Mouse (Mus musculus) CH12.LX (cell line): ENCODE results near the gene Rnf214. TPM values are rescaled to one million over a fixed set of nuclear protein-coding genes. Genes with fewer than 3 reads are reported as not detected.

Experiments used
- DNase-seq: peaks from one replicate; pipeline ENCODE4 v3.0.0-alpha.2; 2013; ENCODE audit errors: extremely low read depth
- H3K27ac ChIP-seq: 2 replicates; pipeline ENCODE4 v1.5.1; 2012; ENCODE audit warnings: low read depth, mild to moderate bottlenecking, control low read depth, moderate library complexity; ENCODE audit not compliant: insufficient read depth
- H3K27me3 ChIP-seq: replicated peaks from 2 replicates; pipeline ENCODE3; 2012; ENCODE audit warnings: inconsistent platforms
- H3K36me3 ChIP-seq, 2 experiments: replicated peaks in 1 of 2; 2 replicates each; pipeline versions ENCODE3 to v1.6.1; 2012; ENCODE audit warnings: inconsistent platforms in 1 of 2, low read length in 1 of 2, mild to moderate bottlenecking in 1 of 2, mixed read lengths in 1 of 2, moderate library complexity in 1 of 2; ENCODE audit not compliant: control insufficient read depth in 1 of 2, insufficient read depth in 1 of 2
- H3K4me1 ChIP-seq, 2 experiments: 2 replicates each; pipeline ENCODE4 v1.6.1; 2012; ENCODE audit warnings: inconsistent platforms in 1 of 2, moderate library complexity in 1 of 2; ENCODE audit not compliant: insufficient read depth in 2 of 2, control insufficient read depth in 1 of 2
- H3K4me2 ChIP-seq: 2 replicates; pipeline ENCODE4 v1.6.1; 2012; ENCODE audit warnings: low read depth, mild to moderate bottlenecking, control low read depth; ENCODE audit not compliant: poor library complexity, insufficient read depth, severe bottlenecking
- H3K4me3 ChIP-seq, 3 experiments: fragments of 150-350 bp in 1 of 3; sonication (generic) in 1 of 3; replicated peaks in 1 of 3; 2 replicates each; pipeline versions ENCODE3 to v1.5.1; 2011 to 2012; ENCODE audit warnings: low read depth in 2 of 3, low read length in 2 of 3, mild to moderate bottlenecking in 2 of 3, moderate library complexity in 2 of 3, control low read depth in 1 of 3, improper control_type of control experiment in 1 of 3, inconsistent platforms in 1 of 3, mixed read lengths in 1 of 3; ENCODE audit not compliant: poor library complexity in 1 of 3
- H3K79me2 ChIP-seq: replicated peaks from 2 replicates; pipeline ENCODE4 v1.6.1; 2012; ENCODE audit warnings: mild to moderate bottlenecking, moderate library complexity; ENCODE audit not compliant: control insufficient read depth, poor library complexity, insufficient read depth, severe bottlenecking; ENCODE audit errors: extremely low read depth
- H3K9ac ChIP-seq: 2 replicates; pipeline ENCODE4 v1.6.1; 2012; ENCODE audit warnings: low read depth, mild to moderate bottlenecking, control low read depth, moderate library complexity; ENCODE audit not compliant: insufficient read depth
- H3K9me3 ChIP-seq: replicated peaks from 2 replicates; pipeline ENCODE3; 2012; ENCODE audit warnings: low read length, inconsistent platforms, mixed read lengths
- BHLHE40 ChIP-seq: IDR thresholded peaks from 2 replicates; pipeline ENCODE4 v1.6.1; 2011; ENCODE audit warnings: mild to moderate bottlenecking, low read depth, low read length, improper control_type of control experiment
- CHD2 ChIP-seq: IDR thresholded peaks from 2 replicates; pipeline ENCODE4 v1.6.1; 2011; ENCODE audit warnings: low read length, improper control_type of control experiment
- CTCF ChIP-seq, 2 experiments: IDR thresholded peaks in 1 of 2; conservative IDR thresholded peaks in 1 of 2; 2 replicates each; pipeline ENCODE4 v1.5.1; 2011 to 2012; ENCODE audit warnings: low read depth in 2 of 2, low read length in 2 of 2, improper control_type of control experiment in 1 of 2, inconsistent platforms in 1 of 2, mild to moderate bottlenecking in 1 of 2, moderate library complexity in 1 of 2
- ELF1 ChIP-seq: IDR thresholded peaks from 2 replicates; pipeline ENCODE4 v1.6.1; 2014; ENCODE audit warnings: low read depth, mild to moderate bottlenecking, inconsistent platforms, low read length, improper control_type of control experiment
- ETS1 ChIP-seq: conservative IDR thresholded peaks from 2 replicates; pipeline ENCODE4 v1.6.1; 2012; ENCODE audit warnings: low read depth, mild to moderate bottlenecking, inconsistent platforms, low read length, improper control_type of control experiment, moderate library complexity
- GABPA ChIP-seq: IDR thresholded peaks from 2 replicates; pipeline ENCODE4 v1.6.1; 2012; ENCODE audit warnings: low read depth, low read length, improper control_type of control experiment, inconsistent platforms; ENCODE audit not compliant: insufficient replicate concordance
- JUN ChIP-seq: IDR thresholded peaks from 2 replicates; pipeline ENCODE4 v1.6.1; 2011; ENCODE audit warnings: low read depth, mild to moderate bottlenecking, low read length, improper control_type of control experiment, moderate library complexity; ENCODE audit not compliant: insufficient read depth
- MAX ChIP-seq: IDR thresholded peaks from 2 replicates; pipeline ENCODE4 v1.6.1; 2011; ENCODE audit warnings: low read length, improper control_type of control experiment
- MAZ ChIP-seq: IDR thresholded peaks from 2 replicates; pipeline ENCODE4 v1.6.1; 2012; ENCODE audit warnings: low read depth, mild to moderate bottlenecking, inconsistent platforms, low read length, improper control_type of control experiment, moderate library complexity
- MEF2A ChIP-seq: IDR thresholded peaks from 2 replicates; pipeline ENCODE4 v1.6.1; 2014; ENCODE audit warnings: low read depth, mild to moderate bottlenecking, inconsistent platforms, low read length, improper control_type of control experiment, borderline replicate concordance
- MYC ChIP-seq: IDR thresholded peaks from 2 replicates; pipeline ENCODE4 v1.6.1; 2011; ENCODE audit warnings: low read depth, mild to moderate bottlenecking, improper control_type of control experiment, low read length
- POLR2AphosphoS2 ChIP-seq: IDR thresholded peaks from 2 replicates; pipeline ENCODE4 v1.6.1; 2011; ENCODE audit warnings: low read depth, low read length, improper control_type of control experiment
- RAD21 ChIP-seq: IDR thresholded peaks from 2 replicates; pipeline ENCODE4 v1.6.1; 2011; ENCODE audit warnings: low read depth, mild to moderate bottlenecking, low read length, improper control_type of control experiment, moderate library complexity
- TBP ChIP-seq: conservative IDR thresholded peaks from 2 replicates; pipeline ENCODE4 v1.6.1; 2011; ENCODE audit warnings: low read depth, low read length, improper control_type of control experiment
- TCF12 ChIP-seq: IDR thresholded peaks from 2 replicates; pipeline ENCODE4 v1.6.1; 2014; ENCODE audit warnings: low read depth, mild to moderate bottlenecking, inconsistent platforms, low read length, improper control_type of control experiment
- USF2 ChIP-seq: conservative IDR thresholded peaks from 2 replicates; pipeline ENCODE4 v1.6.1; 2011; ENCODE audit warnings: low read depth, low read length, improper control_type of control experiment
- ZC3H11A ChIP-seq: IDR thresholded peaks from 2 replicates; pipeline ENCODE4 v1.6.1; 2012; ENCODE audit warnings: low read depth, mild to moderate bottlenecking, inconsistent platforms, low read length, improper control_type of control experiment
- ZKSCAN1 ChIP-seq: IDR thresholded peaks from 2 replicates; pipeline ENCODE4 v1.6.1; 2012; ENCODE audit warnings: low read depth, inconsistent platforms, low read length, improper control_type of control experiment, borderline replicate concordance
- ZMIZ1 ChIP-seq: IDR thresholded peaks from 2 replicates; pipeline ENCODE4 v1.6.1; 2012; ENCODE audit warnings: low read depth, mild to moderate bottlenecking, inconsistent platforms, low read length, improper control_type of control experiment
- ZNF384 ChIP-seq: IDR thresholded peaks from 2 replicates; pipeline ENCODE4 v1.6.1; 2012; ENCODE audit warnings: low read depth, low read length, improper control_type of control experiment, inconsistent platforms
- dilution Hi-C: fragments of 300-500 bp; cut with MboI; formaldehyde crosslinking; loops from 2 replicates; pipeline ENCODE4 v1.14.3; 2020; ENCODE audit warnings: low sequenced_read_pairs; ENCODE audit not compliant: extremely low pct_unique_long_range_greater_than_20kb, extremely low pct_ligation_motif_present
- in situ Hi-C: fragments of 300-500 bp; cut with MboI; formaldehyde crosslinking; loops from 3 replicates; pipeline ENCODE4 v1.14.3; 2019; ENCODE audit warnings: low sequenced_read_pairs, low pct_ligation_motif_present, low pct_unique_long_range_greater_than_20kb, mixed read lengths
- polyA plus RNA-seq: library from polyadenylated mRNA; unstranded; fragments of >175 nt; gene quantifications from 2 replicates; pipeline ENCODE4 v1.2.1, GENCODE M21; 2012; ENCODE audit warnings: low read depth; ENCODE audit not compliant: insufficient read length
- total RNA-seq, 2 experiments: library from RNA; depleted of rRNA; stranded (reverse); fragments of 300-350 nt in 1 of 2; fragments of >200 nt in 1 of 2; gene quantifications; 2 replicates each; pipeline ENCODE4 v1.2.3; 2012 to 2014

The Rnf214 gene
- total and polyA plus RNA-seq, 3 experiments = 4.4 to 16.1 (median 9.4) TPM

DNA sequence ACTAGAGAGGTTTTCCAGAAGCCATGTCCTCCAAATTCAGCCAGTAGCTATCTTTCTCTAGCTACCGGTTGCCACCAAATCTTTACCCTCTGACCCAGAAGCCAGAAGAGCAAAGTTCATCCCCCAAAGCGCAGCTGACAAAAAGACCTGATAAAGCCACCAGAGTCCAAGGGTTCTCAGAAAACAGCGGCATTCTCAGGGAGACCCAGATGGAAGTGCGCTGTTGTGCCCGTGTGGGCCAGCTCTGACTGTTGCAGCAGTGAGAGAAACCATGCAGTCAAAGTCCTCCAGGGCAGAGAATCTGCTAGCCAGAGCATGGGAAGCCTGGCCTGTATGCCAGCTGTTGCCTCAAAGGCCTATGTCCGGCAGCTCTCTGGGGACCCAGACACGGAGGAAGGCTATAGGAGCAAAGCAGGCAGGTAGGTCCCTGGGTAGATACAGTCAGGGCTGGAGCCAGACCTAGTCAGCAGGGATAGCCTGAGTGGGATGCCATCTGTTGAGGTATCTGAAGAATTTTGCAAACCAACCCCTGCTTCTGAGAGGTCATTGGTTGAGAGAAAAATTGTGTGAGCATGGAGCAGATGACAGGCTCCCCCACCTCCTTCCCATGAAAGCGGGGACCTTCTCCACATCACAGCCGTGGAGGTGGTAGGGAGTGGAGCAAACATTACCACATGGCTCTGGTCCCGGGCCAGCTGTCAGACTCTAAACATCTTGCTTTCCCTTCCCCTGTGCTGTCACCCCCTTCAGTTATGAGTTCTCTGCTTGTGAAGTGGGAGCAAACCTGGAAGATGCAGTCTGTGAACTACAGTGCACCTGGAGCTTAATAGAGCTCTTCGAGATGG lies 26.1 kb upstream of the Rnf214 start:
- H3K27me3 ChIP-seq = no peaks in the 10 kb centered on the region
- no peak overlapping the region for H3K27ac ChIP-seq
- no peak for DNase-seq
- H3K4me3 ChIP-seq = no peak overlapping the region
- H3K4me1 ChIP-seq = 0 out of 4 replicates have a peak, but pooled peaks cover 0 to 4% of the 10 kb centered on the region in 2 experiments
- no peaks in the 10 kb centered on the region for H3K79me2 ChIP-seq
- TF ChIP-seq JUN (no peak), CHD2 (no peak), ZMIZ1 (no peak), TBP (no peak), ZC3H11A (no peak), MAZ (no peak), MEF2A (no peak), ETS1 (no peak), GABPA (no peak), RAD21 (no peak)
- dilution Hi-C loops = no loop called here
- H3K4me2 ChIP-seq = no peak overlapping the region
- H3K9me3 ChIP-seq = no peaks in the 10 kb centered on the region
- H3K9ac ChIP-seq = no peak overlapping the region
- H3K36me3 ChIP-seq = peaks cover 36 to 71% of the 10 kb centered on the region in 2 experiments
- in situ Hi-C loops = no loop called here

- Histone ChIP-seq H3K36me3 (peaks cover 42 to 74% of the 10 kb centered on the region in 2 experiments), H3K4me3 (no peak overlapping the region), H3K79me2 (no peaks in the 10 kb centered on the region), H3K9me3 (no peaks in the 10 kb centered on the region), H3K27me3 (no peaks in the 10 kb centered on the region), H3K27ac (no peak overlapping the region), H3K4me1 (0 out of 4 replicates have a peak, but pooled peaks cover 0 to 4% of the 10 kb centered on the region in 2 experiments), H3K4me2 (no peak overlapping the region), H3K9ac (no peak overlapping the region)
- in situ Hi-C loops = no loop called here
- TF ChIP-seq GABPA (no peak), RAD21 (no peak), ZKSCAN1 (no peak), ZC3H11A (no peak), CTCF (conservative IDR thresholded peaks at IDR 0.05 in 1 of 2, IDR thresholded peaks at IDR 0.05 in 1 of 2; ENCODE audit: low read depth in 2 of 2, low read length in 2 of 2) (no peak), ZNF384 (no peak), JUN (no peak), MYC (no peak), USF2 (no peak), BHLHE40 (no peak), MAX (no peak), ELF1 (no peak), ZMIZ1 (no peak), ETS1 (no peak), TBP (no peak), TCF12 (no peak), POLR2AphosphoS2 (no peak)
- dilution Hi-C loops = no loop called here
- DNase-seq = no peak
Measured at GRCm38 (mm10) chr9:45931958-45932357, 25.2 kb upstream of the Rnf214 start.
